Mouse (Mus musculus): Measurements from ENCODE around the gene Plxnc1. TPM values are rescaled to one million over a fixed set of nuclear protein-coding genes. Genes with fewer than 3 reads are reported as not detected.

The Plxnc1 gene
- polyA plus RNA-seq, 1 experiment: 31.1 TPM

GRCm38 (mm10) chr10:94864199-94864928, 80.3 kb downstream of the Plxnc1 start:
- no peak for DNase-seq (ENCODE audit: low read depth)
- TF ChIP-seq CTCF (IDR thresholded peaks at IDR 0.05; ENCODE audit: borderline replicate concordance, extremely low read depth, insufficient read depth, insufficient read length): no peak

- DNase-seq (ENCODE audit: low read depth): no peak
- no peak for TF ChIP-seq POLR2A (IDR thresholded peaks at IDR 0.05; ENCODE audit: borderline replicate concordance, extremely low read depth, insufficient read depth, insufficient read length, poor library complexity, severe bottlenecking)
- no peak for TF ChIP-seq CTCF (IDR thresholded peaks at IDR 0.05; ENCODE audit: borderline replicate concordance, extremely low read depth, insufficient read depth, insufficient read length)
Measured at GRCm38 (mm10) chr10:94863251-94863650, 81.4 kb downstream of the Plxnc1 start.

- TF ChIP-seq CTCF (IDR thresholded peaks at IDR 0.05; ENCODE audit: borderline replicate concordance, extremely low read depth, insufficient read depth, insufficient read length): no peak
- no peak for TF ChIP-seq POLR2A (IDR thresholded peaks at IDR 0.05; ENCODE audit: borderline replicate concordance, extremely low read depth, insufficient read depth, insufficient read length, poor library complexity, severe bottlenecking)
Measured at GRCm38 (mm10) chr10:94860870-94861269, 83.8 kb downstream of the Plxnc1 start.

GRCm38 (mm10) chr10:94858277-94859033, 86.2 kb downstream of the Plxnc1 start:
- TF ChIP-seq POLR2A (IDR thresholded peaks at IDR 0.05; ENCODE audit: borderline replicate concordance, extremely low read depth, insufficient read depth, insufficient read length, poor library complexity, severe bottlenecking): no peak
- no peak for TF ChIP-seq CTCF (IDR thresholded peaks at IDR 0.05; ENCODE audit: borderline replicate concordance, extremely low read depth, insufficient read depth, insufficient read length)

More at GRCm38 (mm10) chr10:94860870-94861269, 83.8 kb downstream of the Plxnc1 start:
- DNase-seq (ENCODE audit: low read depth): no peak

GRCm38 (mm10) chr10:94850565-94850964, 94.1 kb downstream of the Plxnc1 start:
- DNase-seq (ENCODE audit: low read depth): no peak
- TF ChIP-seq POLR2A (IDR thresholded peaks at IDR 0.05; ENCODE audit: borderline replicate concordance, extremely low read depth, insufficient read depth, insufficient read length, poor library complexity, severe bottlenecking): no peak
- no peak for TF ChIP-seq CTCF (IDR thresholded peaks at IDR 0.05; ENCODE audit: borderline replicate concordance, extremely low read depth, insufficient read depth, insufficient read length)

More at GRCm38 (mm10) chr10:94858277-94859033, 86.2 kb downstream of the Plxnc1 start:
- no peak for DNase-seq (ENCODE audit: low read depth)

- TF ChIP-seq POLR2A (IDR thresholded peaks at IDR 0.05; ENCODE audit: borderline replicate concordance, extremely low read depth, insufficient read depth, insufficient read length, poor library complexity, severe bottlenecking) (no peak), CTCF (IDR thresholded peaks at IDR 0.05; ENCODE audit: borderline replicate concordance, extremely low read depth, insufficient read depth, insufficient read length) (no peak)
- DNase-seq (ENCODE audit: low read depth): no peak
Measured at GRCm38 (mm10) chr10:94849930-94850329, 94.7 kb downstream of the Plxnc1 start.

- TF ChIP-seq CTCF (IDR thresholded peaks at IDR 0.05; ENCODE audit: borderline replicate concordance, extremely low read depth, insufficient read depth, insufficient read length): no peak
- TF ChIP-seq POLR2A (IDR thresholded peaks at IDR 0.05; ENCODE audit: borderline replicate concordance, extremely low read depth, insufficient read depth, insufficient read length, poor library complexity, severe bottlenecking): no peak
- no peak for DNase-seq (ENCODE audit: low read depth)
Measured at GRCm38 (mm10) chr10:94849360-94849759, 95.3 kb downstream of the Plxnc1 start.

- DNase-seq (ENCODE audit: low read depth): no peak
Measured at GRCm38 (mm10) chr10:94848344-94848743, 96.3 kb downstream of the Plxnc1 start.

GRCm38 (mm10) chr10:94846501-94847105, 98.0 kb downstream of the Plxnc1 start:
- TF ChIP-seq POLR2A (IDR thresholded peaks at IDR 0.05; ENCODE audit: borderline replicate concordance, extremely low read depth, insufficient read depth, insufficient read length, poor library complexity, severe bottlenecking) (no peak), CTCF (IDR thresholded peaks at IDR 0.05; ENCODE audit: borderline replicate concordance, extremely low read depth, insufficient read depth, insufficient read length) (no peak)
- no peak for DNase-seq (ENCODE audit: low read depth)

More at GRCm38 (mm10) chr10:94848344-94848743, 96.3 kb downstream of the Plxnc1 start:
- TF ChIP-seq CTCF (IDR thresholded peaks at IDR 0.05; ENCODE audit: borderline replicate concordance, extremely low read depth, insufficient read depth, insufficient read length): no peak
- TF ChIP-seq POLR2A (IDR thresholded peaks at IDR 0.05; ENCODE audit: borderline replicate concordance, extremely low read depth, insufficient read depth, insufficient read length, poor library complexity, severe bottlenecking): no peak

- DNase-seq (ENCODE audit: low read depth): no peak
- TF ChIP-seq CTCF (IDR thresholded peaks at IDR 0.05; ENCODE audit: borderline replicate concordance, extremely low read depth, insufficient read depth, insufficient read length) (no peak), POLR2A (IDR thresholded peaks at IDR 0.05; ENCODE audit: borderline replicate concordance, extremely low read depth, insufficient read depth, insufficient read length, poor library complexity, severe bottlenecking) (no peak)
Measured at GRCm38 (mm10) chr10:94844692-94845091, 99.9 kb downstream of the Plxnc1 start.

- no peak for TF ChIP-seq POLR2A (IDR thresholded peaks at IDR 0.05; ENCODE audit: borderline replicate concordance, extremely low read depth, insufficient read depth, insufficient read length, poor library complexity, severe bottlenecking)
- TF ChIP-seq CTCF (IDR thresholded peaks at IDR 0.05; ENCODE audit: borderline replicate concordance, extremely low read depth, insufficient read depth, insufficient read length): no peak
- DNase-seq (ENCODE audit: low read depth): no peak
Measured at GRCm38 (mm10) chr10:94835874-94836273, 108.8 kb downstream of the Plxnc1 start.
